Mouse (Mus musculus): Measurements from ENCODE around the gene Btg1-ps2. TPM values are rescaled to one million over a fixed set of nuclear protein-coding genes. Genes with fewer than 3 reads are reported as not detected.
"Not testable (repeated sequence)": the region's sequence is repeated elsewhere in the genome, so short reads cannot be mapped to it uniquely, and the experiment has no call there.

The Btg1-ps2 gene
- not detected in 2 replicates for polyA plus RNA-seq (2011; ENCODE audit: insufficient read depth, insufficient read length, low replicate concordance, missing spikeins)

DNA sequence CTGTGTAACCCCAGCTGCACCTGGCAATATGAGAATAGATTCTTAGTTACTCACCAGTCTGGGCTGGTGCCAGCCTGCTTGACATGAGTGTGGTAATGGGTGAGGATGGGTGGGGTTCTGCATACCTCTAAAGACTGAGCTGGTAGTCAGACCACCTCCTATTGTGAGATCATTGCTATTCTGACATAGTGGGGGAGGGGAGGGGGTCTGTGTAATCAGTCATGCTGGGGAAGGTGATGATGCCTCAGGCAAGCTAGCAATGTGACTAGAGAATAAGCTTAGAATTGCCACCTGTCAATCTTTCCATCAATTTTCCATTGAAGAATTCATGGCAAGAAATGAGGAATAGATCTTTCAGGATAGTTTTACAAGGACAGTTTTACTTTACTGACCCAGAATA, at the start of gene Btg1-ps2:
Btg1-ps2 (minus strand) TSS at position 101 of the 400 bp plus-strand sequence.
- H3K4me3 ChIP-seq (replicated peaks; ENCODE audit: control insufficient read depth, low read depth, low read length); H3K27ac ChIP-seq (ENCODE audit: control insufficient read depth, insufficient read depth, low read depth, low read length, poor library complexity); H3K4me1 ChIP-seq (ENCODE audit: control insufficient read depth, insufficient read depth, low read length): not testable (repeated sequence)

DNA sequence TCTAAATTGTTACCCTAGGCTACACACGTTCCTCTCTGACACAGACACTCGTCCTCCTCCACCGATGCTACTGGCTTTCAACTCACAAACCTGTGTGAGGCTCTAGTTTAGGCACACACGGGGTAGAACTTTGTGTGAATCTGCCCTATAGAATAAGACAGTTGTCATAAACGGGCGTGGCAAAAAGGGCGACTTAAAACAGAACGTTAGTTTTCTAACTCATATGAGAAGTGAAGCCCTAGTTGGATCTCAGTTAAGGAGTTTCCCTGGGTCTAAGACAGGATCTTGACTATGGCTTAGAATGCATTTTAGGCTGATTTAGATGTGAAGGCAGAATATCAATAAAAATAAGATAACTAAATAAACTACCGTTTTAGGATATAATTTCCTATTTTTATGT, 42.1 kb upstream of the Btg1-ps2 start, which contains the start of gene Rhox11:
Rhox11 (minus strand) TSS at position 101 of the 400 bp plus-strand sequence.
- TF ChIP-seq CTCF (IDR thresholded peaks at IDR 0.05; ENCODE audit: control insufficient read depth, insufficient read depth, low read length) (no peak), POLR2A (IDR thresholded peaks at IDR 0.05; ENCODE audit: borderline replicate concordance, control insufficient read depth, low read depth, low read length) (no peak)
- H3K4me3 ChIP-seq (replicated peaks; ENCODE audit: control insufficient read depth, low read depth, low read length): no peak within 1 kb of the TSS
- 74% methylated on average over 9 of the region's 9 CpGs for WGBS
- no peaks in the 10 kb centered on the region for H3K4me1 ChIP-seq (ENCODE audit: control insufficient read depth, insufficient read depth, low read length)
- no peak within 1 kb of the TSS for H3K27ac ChIP-seq (ENCODE audit: control insufficient read depth, insufficient read depth, low read depth, low read length, poor library complexity)

DNA sequence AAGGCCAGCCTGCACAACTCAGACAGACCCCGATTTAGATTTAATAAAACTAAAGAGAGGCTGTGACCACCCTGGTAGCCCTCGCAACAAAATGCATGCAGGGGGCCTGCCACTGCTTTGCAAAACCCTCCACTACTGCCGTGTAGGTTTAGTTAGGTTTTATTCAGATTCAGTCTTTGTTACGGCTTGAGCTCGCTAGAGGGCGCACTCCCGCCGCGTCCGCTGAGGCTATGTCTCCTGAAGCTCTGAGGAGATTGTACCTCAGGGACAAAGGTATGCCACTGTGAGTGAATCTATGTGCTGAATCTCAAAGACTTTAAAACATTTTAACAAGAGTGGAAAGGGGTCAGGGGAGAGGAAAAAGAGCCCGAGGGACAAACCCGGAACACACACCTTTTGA, 41.3 kb upstream of the Btg1-ps2 start:
- H3K4me3 ChIP-seq (replicated peaks; ENCODE audit: control insufficient read depth, low read depth, low read length): no peak overlapping the region
- no peaks in the 10 kb centered on the region for H3K4me1 ChIP-seq (ENCODE audit: control insufficient read depth, insufficient read depth, low read length)
- WGBS: 11% methylated on average over 12 of the region's 12 CpGs
- TF ChIP-seq POLR2A (IDR thresholded peaks at IDR 0.05; ENCODE audit: borderline replicate concordance, control insufficient read depth, low read depth, low read length) (no peak), CTCF (IDR thresholded peaks at IDR 0.05; ENCODE audit: control insufficient read depth, insufficient read depth, low read length) (peak; percentile 59)
- no peak overlapping the region for H3K27ac ChIP-seq (ENCODE audit: control insufficient read depth, insufficient read depth, low read depth, low read length, poor library complexity)

DNA sequence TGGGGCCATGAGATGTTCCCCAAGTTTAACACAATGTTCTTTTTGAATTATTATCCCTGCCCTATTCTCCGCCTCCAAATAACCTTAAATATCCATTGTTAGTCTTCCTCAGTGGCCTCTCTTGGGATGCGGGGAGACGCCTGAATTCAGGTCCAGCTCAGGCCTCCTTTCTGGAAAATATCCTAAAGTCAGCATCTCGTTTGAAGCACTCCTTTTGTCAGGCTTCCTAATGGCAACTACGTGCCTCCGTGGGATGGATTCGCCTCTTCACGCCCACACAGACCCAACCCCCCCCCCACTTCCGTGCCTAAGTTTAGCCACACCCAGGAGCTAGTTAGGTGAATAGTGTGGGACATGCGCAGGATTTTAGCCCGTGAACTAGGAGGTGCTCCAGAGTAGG, 23.3 kb upstream of the Btg1-ps2 start, which contains the start of gene Rhox10:
Rhox10 (plus strand) TSS at position 301 of the 400 bp plus-strand sequence.
- TF ChIP-seq CTCF (IDR thresholded peaks at IDR 0.05; ENCODE audit: control insufficient read depth, insufficient read depth, low read length) (no peak), POLR2A (IDR thresholded peaks at IDR 0.05; ENCODE audit: borderline replicate concordance, control insufficient read depth, low read depth, low read length) (no peak)
- H3K27ac ChIP-seq (ENCODE audit: control insufficient read depth, insufficient read depth, low read depth, low read length, poor library complexity): no peak within 1 kb of the TSS
- 82% methylated on average over 11 of the region's 11 CpGs for WGBS
- no peaks in the 10 kb centered on the region for H3K4me1 ChIP-seq (ENCODE audit: control insufficient read depth, insufficient read depth, low read length)
- H3K4me3 ChIP-seq (replicated peaks; ENCODE audit: control insufficient read depth, low read depth, low read length): no peak within 1 kb of the TSS

DNA sequence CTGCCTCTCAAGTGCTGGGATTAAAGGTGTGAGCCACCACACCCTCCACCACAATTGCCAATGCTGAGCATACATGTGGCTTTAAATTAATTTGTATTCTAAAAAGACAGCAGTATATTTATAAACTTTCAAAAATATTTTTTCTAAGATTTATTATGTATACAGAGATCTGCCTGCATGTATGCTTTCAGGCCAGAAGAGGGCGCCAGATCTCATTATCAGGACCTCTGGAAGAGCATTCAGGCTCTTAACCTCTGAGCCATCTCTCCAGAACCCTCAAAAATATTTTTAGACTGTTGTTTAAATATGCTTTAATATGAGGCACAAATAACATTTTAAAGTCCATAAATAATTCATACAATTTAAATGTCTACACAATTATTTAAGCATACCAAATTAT, 18.6 kb upstream of the Btg1-ps2 start:
- Histone ChIP-seq H3K4me3 (replicated peaks; ENCODE audit: control insufficient read depth, low read depth, low read length) (no peak overlapping the region), H3K27ac (ENCODE audit: control insufficient read depth, insufficient read depth, low read depth, low read length, poor library complexity) (no peak overlapping the region), H3K4me1 (ENCODE audit: control insufficient read depth, insufficient read depth, low read length) (no peaks in the 10 kb centered on the region)
- 5% methylated on average over 1 of the region's 1 CpGs for WGBS
- no peak for TF ChIP-seq CTCF (IDR thresholded peaks at IDR 0.05; ENCODE audit: control insufficient read depth, insufficient read depth, low read length)
- no peak for TF ChIP-seq POLR2A (IDR thresholded peaks at IDR 0.05; ENCODE audit: borderline replicate concordance, control insufficient read depth, low read depth, low read length)

DNA sequence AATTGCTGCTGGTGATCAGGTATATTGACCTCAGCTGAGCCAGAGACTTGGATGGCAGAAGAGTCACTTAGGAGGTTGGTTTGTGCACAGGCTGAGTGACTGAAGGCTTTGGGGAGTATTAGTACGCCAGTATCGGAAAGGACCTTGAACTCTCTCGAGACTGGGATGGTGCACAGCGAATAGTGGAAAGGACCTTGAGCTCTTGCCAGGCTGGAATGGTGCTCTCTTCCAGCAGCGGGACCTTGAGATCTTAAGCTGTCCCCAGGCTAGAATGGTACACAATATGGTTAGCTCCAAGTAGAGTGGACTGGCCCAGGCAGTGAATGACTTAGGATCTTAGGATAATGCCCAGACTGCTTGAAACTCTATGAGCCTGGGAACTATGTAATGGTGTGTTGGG, 3.2 kb downstream of the Btg1-ps2 start:
- no peak for TF ChIP-seq CTCF (IDR thresholded peaks at IDR 0.05; ENCODE audit: control insufficient read depth, insufficient read depth, low read length)
- TF ChIP-seq POLR2A (IDR thresholded peaks at IDR 0.05; ENCODE audit: borderline replicate concordance, control insufficient read depth, low read depth, low read length): no peak
- H3K4me1 ChIP-seq (ENCODE audit: control insufficient read depth, insufficient read depth, low read length): no peaks in the 10 kb centered on the region
- 84% methylated on average over 5 of the region's 5 CpGs for WGBS
- no peak overlapping the region for H3K4me3 ChIP-seq (replicated peaks; ENCODE audit: control insufficient read depth, low read depth, low read length)
- no peak overlapping the region for H3K27ac ChIP-seq (ENCODE audit: control insufficient read depth, insufficient read depth, low read depth, low read length, poor library complexity)

DNA sequence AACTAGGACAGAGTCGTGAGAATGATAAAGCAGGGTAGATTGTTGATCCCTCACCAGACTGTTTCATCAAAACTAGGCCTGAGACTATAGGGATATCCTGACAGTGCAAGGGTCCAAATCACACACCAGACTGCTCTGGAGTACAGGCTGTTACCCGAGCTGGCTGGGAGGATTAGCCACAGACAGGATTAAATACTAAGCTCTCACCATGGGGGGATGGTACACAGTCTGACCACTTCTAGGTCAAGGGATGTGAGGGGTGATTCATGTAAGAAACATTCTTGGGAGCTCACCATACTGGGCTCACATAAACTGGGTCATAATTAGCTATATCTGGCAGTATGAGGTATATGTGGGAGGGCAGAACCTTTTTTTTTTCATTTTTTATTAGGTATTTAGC, 9.1 kb downstream of the Btg1-ps2 start:
- Histone ChIP-seq H3K27ac (ENCODE audit: control insufficient read depth, insufficient read depth, low read depth, low read length, poor library complexity) (no peak overlapping the region), H3K4me3 (replicated peaks; ENCODE audit: control insufficient read depth, low read depth, low read length) (no peak overlapping the region), H3K4me1 (ENCODE audit: control insufficient read depth, insufficient read depth, low read length) (no peaks in the 10 kb centered on the region)
- WGBS: 58% methylated on average over 2 of the region's 2 CpGs
- TF ChIP-seq CTCF (IDR thresholded peaks at IDR 0.05; ENCODE audit: control insufficient read depth, insufficient read depth, low read length): no peak
- no peak for TF ChIP-seq POLR2A (IDR thresholded peaks at IDR 0.05; ENCODE audit: borderline replicate concordance, control insufficient read depth, low read depth, low read length)

DNA sequence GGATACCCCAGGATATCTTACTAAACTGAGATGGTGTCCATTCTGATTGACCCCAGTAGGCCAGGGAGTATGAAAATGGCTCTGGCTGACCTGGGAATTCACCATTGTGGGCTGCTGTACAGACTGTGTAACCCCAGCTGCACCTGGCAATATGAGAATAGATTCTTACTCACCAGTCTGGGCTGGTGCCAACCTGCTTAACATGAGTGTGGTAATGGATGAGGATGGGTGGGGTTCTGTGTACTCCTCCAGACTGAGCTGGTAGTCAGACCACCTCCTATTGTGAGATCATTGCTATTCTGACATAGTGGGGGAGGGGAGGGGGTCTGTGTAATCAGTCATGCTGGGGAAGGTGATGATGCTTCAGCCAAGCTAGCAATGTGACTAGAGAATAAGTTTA, 24.3 kb downstream of the Btg1-ps2 start, which contains the start of gene Btg1-ps1:
Btg1-ps1 (minus strand) TSS at position 219 of the 400 bp plus-strand sequence.
- not testable (repeated sequence) for H3K27ac ChIP-seq (ENCODE audit: control insufficient read depth, insufficient read depth, low read depth, low read length, poor library complexity); H3K4me3 ChIP-seq (replicated peaks; ENCODE audit: control insufficient read depth, low read depth, low read length); H3K4me1 ChIP-seq (ENCODE audit: control insufficient read depth, insufficient read depth, low read length)

DNA sequence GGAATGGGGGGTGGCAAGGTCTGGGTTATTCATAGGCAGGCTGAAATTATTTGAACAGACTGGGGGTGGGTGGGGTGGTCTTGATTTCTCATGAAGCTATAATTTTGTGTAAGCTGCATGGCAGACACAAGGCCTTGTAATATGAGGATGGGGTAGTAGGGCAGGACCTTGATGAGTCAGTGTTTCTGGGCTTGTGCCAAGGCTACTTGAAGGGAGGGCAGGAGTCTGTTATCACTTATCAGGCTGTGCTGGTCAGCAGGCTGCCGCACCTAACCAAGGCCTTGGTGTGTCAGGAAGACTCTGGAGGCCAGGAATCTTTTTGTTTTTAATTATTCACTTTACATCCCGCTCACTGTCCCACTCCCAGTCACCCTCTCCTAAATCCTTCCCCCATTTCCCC, 34.2 kb downstream of the Btg1-ps2 start:
- 72% methylated on average over 2 of the region's 2 CpGs for WGBS
- no peak for TF ChIP-seq CTCF (IDR thresholded peaks at IDR 0.05; ENCODE audit: control insufficient read depth, insufficient read depth, low read length)
- no peak for TF ChIP-seq POLR2A (IDR thresholded peaks at IDR 0.05; ENCODE audit: borderline replicate concordance, control insufficient read depth, low read depth, low read length)

More for the DNA sequence above, 34.2 kb downstream of the Btg1-ps2 start:
- Histone ChIP-seq H3K4me3 (replicated peaks; ENCODE audit: control insufficient read depth, low read depth, low read length) (no peak overlapping the region), H3K27ac (ENCODE audit: control insufficient read depth, insufficient read depth, low read depth, low read length, poor library complexity) (no peak overlapping the region), H3K4me1 (ENCODE audit: control insufficient read depth, insufficient read depth, low read length) (no peaks in the 10 kb centered on the region)

Other genes starting within 250 kb of the Btg1-ps2 start
- 21.4 TPM in 1 of 2 replicates, not detected in the other for gene Rhox5, start 238.3 kb downstream of the Btg1-ps2 start, polyA plus RNA-seq (2011; ENCODE audit: insufficient read depth, insufficient read length, low replicate concordance, missing spikeins)
- not detected in 2 replicates for gene Rhox6, start 216.2 kb downstream of the Btg1-ps2 start, polyA plus RNA-seq (2011; ENCODE audit: insufficient read depth, insufficient read length, low replicate concordance, missing spikeins)
- gene Rhox7a, start 211.4 kb downstream of the Btg1-ps2 start, polyA plus RNA-seq (2011; ENCODE audit: insufficient read depth, insufficient read length, low replicate concordance, missing spikeins): not detected in 2 replicates
- gene Rhox8, start 164.2 kb downstream of the Btg1-ps2 start, polyA plus RNA-seq (2011; ENCODE audit: insufficient read depth, insufficient read length, low replicate concordance, missing spikeins): not detected in 2 replicates
- gene Rhox7b, start 145.9 kb downstream of the Btg1-ps2 start, polyA plus RNA-seq (2011; ENCODE audit: insufficient read depth, insufficient read length, low replicate concordance, missing spikeins): not detected in 2 replicates
- gene Rhox9, start 141.3 kb downstream of the Btg1-ps2 start, polyA plus RNA-seq (2011; ENCODE audit: insufficient read depth, insufficient read length, low replicate concordance, missing spikeins): not detected in 2 replicates
- not detected in 2 replicates for gene Btg1-ps1, start 24.3 kb downstream of the Btg1-ps2 start, polyA plus RNA-seq (2011; ENCODE audit: insufficient read depth, insufficient read length, low replicate concordance, missing spikeins)
- not detected in 2 replicates for gene Rhox10, start 23.4 kb upstream of the Btg1-ps2 start, polyA plus RNA-seq (2011; ENCODE audit: insufficient read depth, insufficient read length, low replicate concordance, missing spikeins)
- gene Rhox11, start 42.0 kb upstream of the Btg1-ps2 start, polyA plus RNA-seq (2011; ENCODE audit: insufficient read depth, insufficient read length, low replicate concordance, missing spikeins): not detected in 2 replicates
- gene Rhox12, start 67.8 kb upstream of the Btg1-ps2 start, polyA plus RNA-seq (2011; ENCODE audit: insufficient read depth, insufficient read length, low replicate concordance, missing spikeins): not detected in 2 replicates
- gene Rhox13, start 78.1 kb upstream of the Btg1-ps2 start, polyA plus RNA-seq (2011; ENCODE audit: insufficient read depth, insufficient read length, low replicate concordance, missing spikeins): not detected in 2 replicates
- 1.2 and 4.6 TPM in 2 replicates for gene Zbtb33, start 146.7 kb upstream of the Btg1-ps2 start, polyA plus RNA-seq (2011; ENCODE audit: insufficient read depth, insufficient read length, low replicate concordance, missing spikeins)
- not detected in 2 replicates for gene Tmem255a, start 209.3 kb upstream of the Btg1-ps2 start, polyA plus RNA-seq (2011; ENCODE audit: insufficient read depth, insufficient read length, low replicate concordance, missing spikeins)